Mouse (Mus musculus) neural tube, embryonic 11.5 days (tissue): ENCODE results near the gene Lep. TPM values are rescaled to one million over a fixed set of nuclear protein-coding genes. Genes with fewer than 3 reads are reported as not detected.

Source experiments
- ATAC-seq: fragments of 200-750 bp; cut with Nextera tagmentation; 2 replicates; pipeline ENCODE4 v1.8.0; 2017; ENCODE audit warnings: moderate number of reproducible peaks, mild to moderate bottlenecking, moderate TSS enrichment, moderate library complexity; ENCODE audit not compliant: insufficient read depth, low FRiP score, low TSS enrichment
- DNase-seq: peaks from one replicate; pipeline ENCODE4 v3.0.0-alpha.2; 2015; ENCODE audit warnings: low spot score
- H3K27ac ChIP-seq: fragments of 300-500 bp; sonication (generic); 2 replicates; pipeline ENCODE4 v1.5.1; 2014; ENCODE audit warnings: low read depth, mild to moderate bottlenecking, low read length
- H3K27me3 ChIP-seq: fragments of 300-500 bp; sonication (generic); 2 replicates; pipeline ENCODE4 v1.6.1; 2014; ENCODE audit warnings: mild to moderate bottlenecking, low read length, mixed read lengths; ENCODE audit not compliant: control insufficient read depth, insufficient read depth
- H3K36me3 ChIP-seq: fragments of 300-500 bp; sonication (generic); 2 replicates; pipeline ENCODE4 v1.6.1; 2014; ENCODE audit warnings: mild to moderate bottlenecking, low read length, moderate library complexity, mixed read lengths; ENCODE audit not compliant: control insufficient read depth, insufficient read depth
- H3K4me1 ChIP-seq: fragments of 300-500 bp; sonication (generic); 2 replicates; pipeline ENCODE4 v1.6.1; 2014; ENCODE audit warnings: low read length, mixed read lengths; ENCODE audit not compliant: control insufficient read depth, insufficient read depth
- H3K4me2 ChIP-seq: fragments of 300-500 bp; sonication (generic); 2 replicates; pipeline ENCODE4 v1.6.1; 2014; ENCODE audit warnings: low read depth, mild to moderate bottlenecking, moderate library complexity
- H3K4me3 ChIP-seq: fragments of 300-500 bp; sonication (generic); 2 replicates; pipeline ENCODE4 v1.5.1; 2014; ENCODE audit warnings: low read depth, low read length
- H3K9ac ChIP-seq: fragments of 300-500 bp; sonication (generic); 2 replicates; pipeline ENCODE4 v1.6.1; 2014; ENCODE audit warnings: mild to moderate bottlenecking, low read length
- H3K9me3 ChIP-seq: fragments of 300-500 bp; sonication (generic); 2 replicates; pipeline ENCODE4 v1.6.1; 2016; ENCODE audit warnings: low read length; ENCODE audit not compliant: control insufficient read depth
- WGBS: fragments of 180-500 bp; shearing (Covaris S2); extraction: QIAGEN DNeasy Blood & Tissue Kit; methylation state at CpG from one replicate; pipeline ENCODE4 v1.1.7; 2014; 5-methylcytosine and 5-hydroxymethylcytosine counted together
- polyA plus RNA-seq: library from polyadenylated mRNA; unstranded; fragments of >200 nt; fragmentation: Nextera tagmentation; extraction: Ambion mirVana; gene quantifications from 2 replicates; pipeline ENCODE4 v1.2.1, GENCODE M21; 2014

The Lep gene
- polyA plus RNA-seq, 1 experiment from 2014 or later, result not detected

DNA sequence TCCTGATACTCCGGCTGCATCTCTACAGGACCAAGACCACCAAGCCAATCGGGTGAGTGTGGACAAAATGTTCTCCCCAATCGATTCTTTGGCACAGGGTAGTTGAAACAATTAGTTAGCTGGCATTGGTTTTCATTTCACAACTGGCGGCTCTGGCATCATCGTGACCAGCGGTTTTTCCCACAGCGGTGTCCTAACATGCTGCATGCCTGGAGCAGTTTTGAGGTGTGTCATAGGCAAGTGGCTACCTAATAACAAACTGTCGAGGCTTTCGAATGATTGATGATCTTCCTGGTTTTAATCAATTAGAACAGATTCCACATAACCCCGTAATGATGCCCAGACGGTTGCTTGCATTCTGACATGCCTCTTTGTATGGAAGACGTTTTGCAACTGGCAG lies 27.6 kb upstream of the Lep start:
- Histone ChIP-seq H3K4me3 (no peak overlapping the region), H3K9ac (no peak overlapping the region), H3K27me3 (no peaks in the 10 kb centered on the region), H3K9me3 (no peaks in the 10 kb centered on the region), H3K4me2 (no peak overlapping the region), H3K27ac (no peak overlapping the region), H3K4me1 (no peaks in the 10 kb centered on the region), H3K36me3 (no peaks in the 10 kb centered on the region)
- ATAC-seq, result no peak
- DNase-seq, result no peak
- WGBS, result 89% methylated on average over 12 of the region's 12 CpGs

DNA sequence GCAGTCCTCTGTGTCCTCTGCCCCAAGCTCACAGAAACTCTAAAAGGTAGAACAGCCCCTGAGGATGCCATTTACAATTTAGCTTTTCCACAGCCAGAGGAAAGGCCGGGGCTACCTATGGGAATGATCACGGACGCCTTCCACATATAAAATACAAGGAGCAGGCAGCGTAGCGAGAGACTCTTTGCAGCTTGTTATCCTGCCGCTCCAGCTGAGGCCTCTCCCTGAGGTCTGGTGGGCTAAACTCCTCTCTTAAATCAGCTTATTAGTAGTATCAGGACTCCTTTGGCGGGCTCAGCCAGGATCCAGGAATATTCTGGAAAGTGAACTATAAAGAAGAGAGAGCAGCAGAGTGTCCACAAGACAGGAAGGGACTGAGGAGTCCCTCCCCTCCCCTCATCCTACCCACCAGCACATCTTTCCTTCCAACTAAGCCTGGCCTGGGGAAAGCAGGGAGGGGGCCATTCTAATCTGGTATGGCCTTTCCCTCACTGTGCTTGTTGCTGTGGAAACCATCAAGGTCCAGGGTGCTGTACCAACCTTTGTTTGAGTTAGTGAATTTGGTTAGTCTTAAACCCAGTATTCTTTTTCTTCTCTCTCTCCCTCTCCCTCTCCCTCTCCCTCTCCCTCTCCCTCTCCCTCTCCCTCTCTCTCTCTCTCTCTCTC lies 25.9 kb upstream of the Lep start:
- no peak for DNase-seq
- ATAC-seq, result no peak
- H3K27me3 ChIP-seq, result no peaks in the 10 kb centered on the region
- H3K4me2 ChIP-seq, result no peak overlapping the region
- no peak overlapping the region for H3K9ac ChIP-seq
- no peaks in the 10 kb centered on the region for H3K4me1 ChIP-seq
- no peak overlapping the region for H3K27ac ChIP-seq
- WGBS, result 80% methylated on average over 7 of the region's 7 CpGs
- no peaks in the 10 kb centered on the region for H3K36me3 ChIP-seq
- H3K4me3 ChIP-seq, result no peak overlapping the region
- H3K9me3 ChIP-seq, result no peaks in the 10 kb centered on the region

DNA sequence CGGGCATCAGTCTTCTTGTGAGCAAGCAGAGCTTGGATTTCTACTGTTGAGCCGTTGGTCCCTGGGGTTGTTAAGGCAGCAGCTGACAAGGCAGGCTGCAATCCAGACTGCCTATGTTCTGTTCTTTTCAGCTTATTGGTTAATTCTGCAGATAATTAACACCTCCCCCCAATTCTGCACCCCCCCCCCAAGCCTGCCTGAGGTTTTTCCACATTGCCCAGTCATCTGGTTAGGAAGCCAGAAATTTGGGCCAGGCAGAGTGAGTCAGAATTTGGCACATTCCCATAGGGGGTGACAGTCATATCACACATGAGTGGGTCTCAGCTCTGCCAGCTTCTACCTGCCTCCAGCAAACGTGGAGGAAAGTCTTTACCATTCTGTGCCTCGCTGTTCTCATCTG lies 23.3 kb upstream of the Lep start:
- DNase-seq, result no peak
- Histone ChIP-seq H3K9me3 (no peaks in the 10 kb centered on the region), H3K4me3 (no peak overlapping the region), H3K4me1 (no peaks in the 10 kb centered on the region), H3K27me3 (no peaks in the 10 kb centered on the region), H3K36me3 (no peaks in the 10 kb centered on the region), H3K4me2 (no peak overlapping the region), H3K27ac (no peak overlapping the region), H3K9ac (no peak overlapping the region)
- WGBS, result 65% methylated on average over 4 of the region's 4 CpGs
- ATAC-seq, result no peak

DNA sequence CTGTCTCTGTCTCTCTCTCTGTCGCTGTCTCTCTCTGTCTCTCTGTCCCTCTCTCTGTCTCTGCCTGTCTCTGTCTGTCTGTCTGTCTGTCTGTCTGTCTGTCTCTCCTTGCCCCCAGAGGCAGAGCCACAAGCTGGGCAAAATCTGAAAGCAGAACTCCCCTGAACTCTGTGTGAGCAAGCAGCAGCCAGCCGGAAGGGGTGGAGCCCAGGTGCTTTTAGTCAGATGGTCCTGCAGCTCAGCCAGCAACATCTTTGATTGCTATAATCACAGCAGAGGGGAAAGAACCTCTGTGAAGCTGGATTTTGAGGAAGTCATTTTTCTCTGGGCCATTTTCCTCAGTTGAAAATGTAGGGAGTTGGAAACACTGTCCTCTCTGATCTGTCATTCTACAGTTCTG lies 19.8 kb upstream of the Lep start:
- Histone ChIP-seq H3K9me3 (no peaks in the 10 kb centered on the region), H3K4me1 (no peaks in the 10 kb centered on the region), H3K4me2 (no peak overlapping the region), H3K4me3 (no peak overlapping the region), H3K27me3 (no peaks in the 10 kb centered on the region), H3K27ac (no peak overlapping the region), H3K36me3 (no peaks in the 10 kb centered on the region), H3K9ac (no peak overlapping the region)
- WGBS, result 93% methylated on average over 2 of the region's 2 CpGs
- no peak for DNase-seq
- ATAC-seq, result no peak

DNA sequence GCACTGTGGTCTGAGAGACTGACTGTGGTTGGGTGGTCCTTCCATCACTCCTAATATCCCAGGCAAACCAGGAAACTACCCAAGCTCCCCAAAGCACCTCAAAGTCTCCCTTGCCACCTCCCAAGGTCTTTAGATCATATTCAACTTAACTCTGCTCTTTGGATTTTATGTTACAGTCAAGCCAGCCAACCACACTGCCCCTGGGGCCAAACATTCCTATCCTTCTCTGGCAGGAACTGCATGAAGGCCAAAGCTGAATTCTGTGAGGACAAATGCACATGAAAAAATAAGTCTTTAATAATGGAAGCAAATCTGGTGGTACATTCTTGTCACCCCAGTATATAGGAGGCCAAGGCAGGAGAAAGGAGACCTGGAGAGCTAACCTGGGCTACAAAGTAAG lies 16.0 kb upstream of the Lep start:
- Histone ChIP-seq H3K4me3 (no peak overlapping the region), H3K36me3 (no peaks in the 10 kb centered on the region), H3K27ac (no peak overlapping the region), H3K4me2 (no peak overlapping the region), H3K9ac (no peak overlapping the region), H3K9me3 (no peaks in the 10 kb centered on the region), H3K4me1 (no peaks in the 10 kb centered on the region), H3K27me3 (no peaks in the 10 kb centered on the region)
- DNase-seq (no peak), ATAC-seq (no peak)

DNA sequence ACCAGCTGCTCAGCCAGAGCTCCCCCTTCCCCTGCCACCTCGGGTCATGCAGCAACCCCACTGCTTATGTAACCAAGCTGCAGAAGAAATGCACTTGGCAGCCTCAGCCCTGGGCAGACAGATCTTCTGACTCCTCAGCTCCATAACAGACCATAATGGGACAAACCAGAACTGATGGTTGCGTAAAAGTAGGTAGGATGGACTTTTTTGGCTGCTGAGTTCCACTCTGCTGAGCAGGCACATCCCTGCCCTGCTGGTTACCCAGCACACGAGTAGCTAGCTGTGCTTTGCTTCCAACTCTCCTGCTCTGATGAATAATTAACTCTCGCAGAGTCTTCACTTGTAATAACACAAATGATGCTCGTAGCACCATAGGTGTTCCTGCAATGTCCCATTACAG lies 10.1 kb upstream of the Lep start:
- Histone ChIP-seq H3K9me3 (no peaks in the 10 kb centered on the region), H3K4me3 (no peak overlapping the region), H3K9ac (no peak overlapping the region), H3K36me3 (no peaks in the 10 kb centered on the region), H3K4me2 (no peak overlapping the region), H3K27ac (no peak overlapping the region), H3K27me3 (no peaks in the 10 kb centered on the region), H3K4me1 (no peaks in the 10 kb centered on the region)
- WGBS, result 59% methylated on average over 5 of the region's 5 CpGs
- no peak for ATAC-seq
- DNase-seq, result no peak

DNA sequence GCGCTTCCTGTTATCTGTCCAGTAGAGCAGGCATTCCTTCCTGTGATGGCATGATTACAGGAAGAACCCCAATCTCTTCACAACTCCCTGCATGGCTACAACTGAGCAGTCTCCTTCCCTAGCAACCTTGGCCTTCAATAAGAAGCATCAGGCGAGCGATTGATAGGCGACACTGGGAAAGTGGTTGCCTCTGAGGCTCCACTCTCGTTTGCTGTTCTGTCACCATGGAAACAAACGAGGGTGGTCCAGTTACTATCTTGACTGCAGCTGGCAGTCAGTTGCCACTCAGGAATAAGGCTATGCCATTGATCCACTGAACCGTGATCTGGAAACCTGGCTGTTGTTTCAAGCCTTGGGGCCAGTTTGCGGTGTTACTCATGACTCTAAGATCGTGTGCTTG lies 7.8 kb upstream of the Lep start:
- 60% methylated on average over 9 of the region's 9 CpGs for WGBS
- ATAC-seq (no peak), DNase-seq (no peak)
- Histone ChIP-seq H3K36me3 (no peaks in the 10 kb centered on the region), H3K4me1 (no peaks in the 10 kb centered on the region), H3K9ac (no peak overlapping the region), H3K27me3 (no peaks in the 10 kb centered on the region), H3K9me3 (no peaks in the 10 kb centered on the region), H3K27ac (no peak overlapping the region), H3K4me2 (no peak overlapping the region), H3K4me3 (no peak overlapping the region)

DNA sequence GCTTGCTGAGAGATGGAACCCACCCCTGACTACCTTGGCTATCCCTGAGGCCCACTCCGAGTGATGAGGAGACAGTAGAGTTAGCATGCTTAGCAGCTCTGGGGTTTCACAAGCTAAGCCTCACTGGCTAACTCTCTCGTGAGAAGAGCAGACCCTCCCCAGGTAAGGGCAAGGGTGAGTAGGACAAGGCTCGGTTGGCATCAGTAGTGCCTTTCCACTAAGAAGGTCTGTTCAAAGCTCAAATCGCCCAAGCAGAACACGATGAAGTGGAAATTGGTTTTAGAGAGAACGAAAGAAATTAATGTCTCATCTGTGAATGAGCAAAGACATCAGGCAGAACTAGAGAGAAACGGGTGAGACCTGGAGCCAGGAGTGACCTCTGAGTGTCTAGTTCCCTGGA lies 6.8 kb upstream of the Lep start:
- Histone ChIP-seq H3K4me3 (no peak overlapping the region), H3K4me2 (no peak overlapping the region), H3K27ac (0 out of 2 replicates have a peak overlapping the region, but pooled peaks have one; percentile 14), H3K9ac (no peak overlapping the region), H3K9me3 (no peaks in the 10 kb centered on the region), H3K27me3 (no peaks in the 10 kb centered on the region), H3K4me1 (no peaks in the 10 kb centered on the region), H3K36me3 (no peaks in the 10 kb centered on the region)
- 82% methylated on average over 7 of the region's 7 CpGs for WGBS
- no peak for ATAC-seq
- no peak for DNase-seq

DNA sequence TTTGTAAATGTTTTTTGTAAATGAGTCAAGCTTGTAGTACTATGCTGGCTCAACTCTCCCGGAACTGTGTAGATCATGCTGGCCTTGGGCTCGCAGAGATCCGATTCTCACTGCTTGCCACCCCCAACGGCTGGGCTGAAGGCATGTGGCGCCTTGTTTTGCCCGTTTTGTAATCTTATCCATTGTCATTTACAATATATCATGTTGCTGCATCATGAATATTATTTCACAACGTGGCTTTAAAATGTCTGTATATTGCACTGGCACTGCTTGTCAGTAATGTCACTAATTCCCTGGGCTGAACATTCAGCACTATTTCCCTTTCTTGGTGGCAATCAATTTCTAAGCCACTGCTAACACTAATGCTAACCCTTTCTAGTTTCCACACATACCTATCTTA lies 3.6 kb upstream of the Lep start:
- H3K36me3 ChIP-seq, result no peaks in the 10 kb centered on the region
- WGBS, result 84% methylated on average over 7 of the region's 7 CpGs
- ATAC-seq, result no peak

More for the DNA sequence above, 3.6 kb upstream of the Lep start:
- Histone ChIP-seq H3K9ac (no peak overlapping the region), H3K4me3 (no peak overlapping the region), H3K4me1 (no peaks in the 10 kb centered on the region), H3K27ac (no peak overlapping the region), H3K9me3 (no peaks in the 10 kb centered on the region), H3K27me3 (no peaks in the 10 kb centered on the region), H3K4me2 (no peak overlapping the region)
- no peak for DNase-seq
